Mouse (Mus musculus) CH12.LX (cell line): Measurements from ENCODE around the gene Amn. TPM values are rescaled to one million over a fixed set of nuclear protein-coding genes. Genes with fewer than 3 reads are reported as not detected.

ENCODE experiments used
- DNase-seq: peaks from one replicate; pipeline ENCODE4 v3.0.0-alpha.2; 2013; ENCODE audit errors: extremely low read depth
- H3K27ac ChIP-seq: 2 replicates; pipeline ENCODE4 v1.5.1; 2012; ENCODE audit warnings: low read depth, mild to moderate bottlenecking, control low read depth, moderate library complexity; ENCODE audit not compliant: insufficient read depth
- H3K27me3 ChIP-seq: replicated peaks from 2 replicates; pipeline ENCODE3; 2012; ENCODE audit warnings: inconsistent platforms
- H3K36me3 ChIP-seq, 2 experiments: replicated peaks in 1 of 2; 2 replicates each; pipeline versions ENCODE3 to v1.6.1; 2012; ENCODE audit warnings: inconsistent platforms in 1 of 2, low read length in 1 of 2, mild to moderate bottlenecking in 1 of 2, mixed read lengths in 1 of 2, moderate library complexity in 1 of 2; ENCODE audit not compliant: control insufficient read depth in 1 of 2, insufficient read depth in 1 of 2
- H3K4me1 ChIP-seq, 2 experiments: 2 replicates each; pipeline ENCODE4 v1.6.1; 2012; ENCODE audit warnings: inconsistent platforms in 1 of 2, moderate library complexity in 1 of 2; ENCODE audit not compliant: insufficient read depth in 2 of 2, control insufficient read depth in 1 of 2
- H3K4me2 ChIP-seq: 2 replicates; pipeline ENCODE4 v1.6.1; 2012; ENCODE audit warnings: low read depth, mild to moderate bottlenecking, control low read depth; ENCODE audit not compliant: poor library complexity, insufficient read depth, severe bottlenecking
- H3K4me3 ChIP-seq, 3 experiments: fragments of 150-350 bp in 1 of 3; sonication (generic) in 1 of 3; replicated peaks in 1 of 3; 2 replicates each; pipeline versions ENCODE3 to v1.5.1; 2011 to 2012; ENCODE audit warnings: low read depth in 2 of 3, low read length in 2 of 3, mild to moderate bottlenecking in 2 of 3, moderate library complexity in 2 of 3, control low read depth in 1 of 3, improper control_type of control experiment in 1 of 3, inconsistent platforms in 1 of 3, mixed read lengths in 1 of 3; ENCODE audit not compliant: poor library complexity in 1 of 3
- H3K79me2 ChIP-seq: replicated peaks from 2 replicates; pipeline ENCODE4 v1.6.1; 2012; ENCODE audit warnings: mild to moderate bottlenecking, moderate library complexity; ENCODE audit not compliant: control insufficient read depth, poor library complexity, insufficient read depth, severe bottlenecking; ENCODE audit errors: extremely low read depth
- H3K9ac ChIP-seq: 2 replicates; pipeline ENCODE4 v1.6.1; 2012; ENCODE audit warnings: low read depth, mild to moderate bottlenecking, control low read depth, moderate library complexity; ENCODE audit not compliant: insufficient read depth
- H3K9me3 ChIP-seq: replicated peaks from 2 replicates; pipeline ENCODE3; 2012; ENCODE audit warnings: low read length, inconsistent platforms, mixed read lengths
- BHLHE40 ChIP-seq: IDR thresholded peaks from 2 replicates; pipeline ENCODE4 v1.6.1; 2011; ENCODE audit warnings: mild to moderate bottlenecking, low read depth, low read length, improper control_type of control experiment
- CHD1 ChIP-seq: IDR thresholded peaks from 2 replicates; pipeline ENCODE4 v1.6.1; 2012; ENCODE audit warnings: low read depth, low read length, improper control_type of control experiment, inconsistent platforms
- CHD2 ChIP-seq: IDR thresholded peaks from 2 replicates; pipeline ENCODE4 v1.6.1; 2011; ENCODE audit warnings: low read length, improper control_type of control experiment
- CTCF ChIP-seq, 2 experiments: IDR thresholded peaks in 1 of 2; conservative IDR thresholded peaks in 1 of 2; 2 replicates each; pipeline ENCODE4 v1.5.1; 2011 to 2012; ENCODE audit warnings: low read depth in 2 of 2, low read length in 2 of 2, improper control_type of control experiment in 1 of 2, inconsistent platforms in 1 of 2, mild to moderate bottlenecking in 1 of 2, moderate library complexity in 1 of 2
- E2F4 ChIP-seq: IDR thresholded peaks from 2 replicates; pipeline ENCODE4 v1.6.1; 2011; ENCODE audit warnings: low read depth, low read length, improper control_type of control experiment; ENCODE audit not compliant: insufficient replicate concordance
- ELF1 ChIP-seq: IDR thresholded peaks from 2 replicates; pipeline ENCODE4 v1.6.1; 2014; ENCODE audit warnings: low read depth, mild to moderate bottlenecking, inconsistent platforms, low read length, improper control_type of control experiment
- ETS1 ChIP-seq: conservative IDR thresholded peaks from 2 replicates; pipeline ENCODE4 v1.6.1; 2012; ENCODE audit warnings: low read depth, mild to moderate bottlenecking, inconsistent platforms, low read length, improper control_type of control experiment, moderate library complexity
- GABPA ChIP-seq: IDR thresholded peaks from 2 replicates; pipeline ENCODE4 v1.6.1; 2012; ENCODE audit warnings: low read depth, low read length, improper control_type of control experiment, inconsistent platforms; ENCODE audit not compliant: insufficient replicate concordance
- HCFC1 ChIP-seq: IDR thresholded peaks from 2 replicates; pipeline ENCODE4 v1.6.1; 2012; ENCODE audit warnings: low read depth, mild to moderate bottlenecking, inconsistent platforms, low read length, improper control_type of control experiment
- JUN ChIP-seq: IDR thresholded peaks from 2 replicates; pipeline ENCODE4 v1.6.1; 2011; ENCODE audit warnings: low read depth, mild to moderate bottlenecking, low read length, improper control_type of control experiment, moderate library complexity; ENCODE audit not compliant: insufficient read depth
- MYC ChIP-seq: IDR thresholded peaks from 2 replicates; pipeline ENCODE4 v1.6.1; 2011; ENCODE audit warnings: low read depth, mild to moderate bottlenecking, improper control_type of control experiment, low read length
- NELFE ChIP-seq: IDR thresholded peaks from 2 replicates; pipeline ENCODE4 v1.6.1; 2011; ENCODE audit warnings: low read depth, low read length, improper control_type of control experiment
- PAX5 ChIP-seq: IDR thresholded peaks from 2 replicates; pipeline ENCODE4 v1.6.1; 2012; ENCODE audit warnings: low read length, inconsistent platforms, mixed read lengths
- POLR2A ChIP-seq: IDR thresholded peaks from 2 replicates; pipeline ENCODE4 v1.6.1; 2011; ENCODE audit warnings: low read depth, mild to moderate bottlenecking, improper control_type of control experiment, low read length
- POLR2AphosphoS2 ChIP-seq: IDR thresholded peaks from 2 replicates; pipeline ENCODE4 v1.6.1; 2011; ENCODE audit warnings: low read depth, low read length, improper control_type of control experiment
- RAD21 ChIP-seq: IDR thresholded peaks from 2 replicates; pipeline ENCODE4 v1.6.1; 2011; ENCODE audit warnings: low read depth, mild to moderate bottlenecking, low read length, improper control_type of control experiment, moderate library complexity
- SIN3A ChIP-seq: IDR thresholded peaks from 2 replicates; pipeline ENCODE4 v1.6.1; 2012; ENCODE audit warnings: low read length, improper control_type of control experiment, inconsistent platforms
- SMC3 ChIP-seq: IDR thresholded peaks from 2 replicates; pipeline ENCODE4 v1.6.1; 2011; ENCODE audit warnings: low read depth, low read length, improper control_type of control experiment
- TCF12 ChIP-seq: IDR thresholded peaks from 2 replicates; pipeline ENCODE4 v1.6.1; 2014; ENCODE audit warnings: low read depth, mild to moderate bottlenecking, inconsistent platforms, low read length, improper control_type of control experiment
- USF2 ChIP-seq: conservative IDR thresholded peaks from 2 replicates; pipeline ENCODE4 v1.6.1; 2011; ENCODE audit warnings: low read depth, low read length, improper control_type of control experiment
- ZC3H11A ChIP-seq: IDR thresholded peaks from 2 replicates; pipeline ENCODE4 v1.6.1; 2012; ENCODE audit warnings: low read depth, mild to moderate bottlenecking, inconsistent platforms, low read length, improper control_type of control experiment
- ZKSCAN1 ChIP-seq: IDR thresholded peaks from 2 replicates; pipeline ENCODE4 v1.6.1; 2012; ENCODE audit warnings: low read depth, inconsistent platforms, low read length, improper control_type of control experiment, borderline replicate concordance
- ZMIZ1 ChIP-seq: IDR thresholded peaks from 2 replicates; pipeline ENCODE4 v1.6.1; 2012; ENCODE audit warnings: low read depth, mild to moderate bottlenecking, inconsistent platforms, low read length, improper control_type of control experiment
- ZNF384 ChIP-seq: IDR thresholded peaks from 2 replicates; pipeline ENCODE4 v1.6.1; 2012; ENCODE audit warnings: low read depth, low read length, improper control_type of control experiment, inconsistent platforms
- dilution Hi-C: fragments of 300-500 bp; cut with MboI; formaldehyde crosslinking; loops from 2 replicates; pipeline ENCODE4 v1.14.3; 2020; ENCODE audit warnings: low sequenced_read_pairs; ENCODE audit not compliant: extremely low pct_unique_long_range_greater_than_20kb, extremely low pct_ligation_motif_present
- in situ Hi-C: fragments of 300-500 bp; cut with MboI; formaldehyde crosslinking; loops from 3 replicates; pipeline ENCODE4 v1.14.3; 2019; ENCODE audit warnings: low sequenced_read_pairs, low pct_ligation_motif_present, low pct_unique_long_range_greater_than_20kb, mixed read lengths
- polyA plus RNA-seq: library from polyadenylated mRNA; unstranded; fragments of >175 nt; gene quantifications from 2 replicates; pipeline ENCODE4 v1.2.1, GENCODE M21; 2012; ENCODE audit warnings: low read depth; ENCODE audit not compliant: insufficient read length
- total RNA-seq, 2 experiments: library from RNA; depleted of rRNA; stranded (reverse); fragments of 300-350 nt in 1 of 2; fragments of >200 nt in 1 of 2; gene quantifications; 2 replicates each; pipeline ENCODE4 v1.2.3; 2012 to 2014

The Amn gene
- total and polyA plus RNA-seq, 3 experiments = 0.55 to 0.62 (median 0.61) TPM

DNA sequence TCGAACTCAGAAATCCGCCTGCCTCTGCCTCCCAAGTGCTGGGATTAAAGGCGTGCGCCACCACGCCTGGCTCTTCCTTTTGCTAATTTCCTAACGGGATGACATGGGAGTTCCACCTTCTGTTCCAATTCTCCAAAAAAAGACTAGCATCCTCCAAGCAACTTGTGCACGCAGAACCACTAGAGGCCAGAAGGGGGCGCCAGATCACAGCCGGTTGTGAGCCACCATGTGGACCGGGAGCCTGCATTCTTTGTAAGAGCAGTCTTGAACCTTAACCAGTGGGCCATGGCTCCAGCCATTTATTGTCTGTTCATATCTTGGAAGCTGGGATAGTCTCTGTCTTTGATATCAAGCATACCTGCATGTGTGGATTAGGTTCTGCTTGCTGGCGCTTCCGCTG is 1.5 kb downstream of the Amn start (continued):
- TF ChIP-seq POLR2AphosphoS2 = no peak
- TF ChIP-seq CHD1 = no peak
- peak; percentile 68 to 95 for TF ChIP-seq CTCF (conservative IDR thresholded peaks at IDR 0.05 in 1 of 2, IDR thresholded peaks at IDR 0.05 in 1 of 2; ENCODE audit: low read depth in 2 of 2, low read length in 2 of 2)
- no peak for TF ChIP-seq JUN
- peak; percentile 53; the same call in 1 of the 2 replicates for TF ChIP-seq NELFE
- no peak for TF ChIP-seq CHD2
- TF ChIP-seq GABPA = no peak
- peak; percentile 84 for TF ChIP-seq SMC3
- no peak for TF ChIP-seq E2F4
- TF ChIP-seq USF2 = no peak
- peak; percentile 88 for TF ChIP-seq RAD21
- TF ChIP-seq TCF12 = no peak
- no peak for TF ChIP-seq BHLHE40
- peak; percentile 93 for TF ChIP-seq MYC

DNA sequence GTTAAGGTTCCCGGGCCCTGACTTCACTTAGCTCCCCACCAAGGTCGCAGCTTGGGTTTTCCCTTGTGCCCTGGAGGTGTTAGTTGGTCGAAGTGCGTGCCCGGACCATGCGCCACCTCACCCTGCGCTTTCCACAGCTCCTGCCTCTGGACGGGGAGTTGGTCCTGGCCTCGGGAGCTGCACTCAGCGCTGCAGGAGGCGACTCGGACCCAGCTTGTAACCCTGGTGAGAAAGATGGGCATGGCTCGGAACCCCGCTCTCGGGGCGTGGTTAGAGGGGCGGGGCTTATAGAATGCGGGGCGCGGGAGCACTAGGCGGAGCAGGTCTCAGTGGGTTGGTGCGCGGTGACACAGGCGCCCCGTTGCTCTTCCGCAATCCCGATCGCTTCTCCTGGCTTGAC is 3.1 kb downstream of the Amn start:
- H3K27me3 ChIP-seq = no peaks in the 10 kb centered on the region
- H3K36me3 ChIP-seq = peaks cover 33 to 56% of the 10 kb centered on the region in 2 experiments
- no peak overlapping the region for H3K27ac ChIP-seq
- H3K4me1 ChIP-seq = peaks cover 4 to 9% of the 10 kb centered on the region in 2 experiments; a peak in 2 of 4 replicates
- peaks cover 10% of the 10 kb centered on the region for H3K9me3 ChIP-seq
- DNase-seq = no peak
- H3K4me3 ChIP-seq = no peak overlapping the region
- no peak overlapping the region for H3K9ac ChIP-seq
- no peak overlapping the region for H3K4me2 ChIP-seq
- dilution Hi-C loops = no loop called here
- H3K79me2 ChIP-seq = no peaks in the 10 kb centered on the region
- no peak for TF ChIP-seq CTCF (conservative IDR thresholded peaks at IDR 0.05 in 1 of 2, IDR thresholded peaks at IDR 0.05 in 1 of 2; ENCODE audit: low read depth in 2 of 2, low read length in 2 of 2)
- no peak for TF ChIP-seq ZMIZ1
- TF ChIP-seq POLR2AphosphoS2 = no peak
- TF ChIP-seq, all 38 proteins: peak for 0
- in situ Hi-C loops = loop anchor here (10.0 kb wide), 1 partner anchor 141 kb away; the partner anchor contains the start of gene Exoc3l4

DNA sequence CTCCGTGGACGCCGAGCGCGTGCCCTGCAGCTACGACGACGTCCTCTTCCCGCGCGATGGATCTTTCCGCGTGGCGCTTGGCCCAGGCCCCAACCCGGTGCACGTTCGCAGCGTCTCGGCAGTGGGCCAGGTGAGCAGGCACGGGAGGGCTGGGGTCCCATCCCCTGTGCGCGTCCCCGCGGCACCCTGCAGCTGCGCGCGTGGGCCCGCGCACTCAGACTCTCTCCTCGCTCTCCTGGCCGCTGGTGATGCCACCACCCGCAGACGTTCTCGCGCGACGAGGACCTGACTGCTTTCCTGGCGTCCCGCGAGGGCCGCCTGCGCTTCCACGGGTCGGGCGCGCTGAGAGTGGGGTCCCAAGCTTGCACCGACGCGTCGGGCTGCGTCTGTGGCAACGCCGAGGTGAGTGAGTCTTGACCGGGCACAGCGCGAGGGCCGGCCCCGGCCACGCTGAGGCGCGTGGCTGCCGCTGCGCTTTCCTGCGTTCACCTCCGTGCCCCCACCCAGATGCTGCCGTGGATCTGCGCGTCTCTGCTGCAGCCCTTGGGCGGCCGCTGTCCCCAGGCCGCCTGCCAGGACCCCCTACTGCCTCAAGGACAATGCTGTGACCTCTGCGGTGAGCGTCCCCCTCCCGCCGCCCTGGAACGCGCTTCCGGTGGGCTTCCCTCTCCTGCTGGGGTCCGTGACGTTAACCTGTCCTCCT is 3.7 kb downstream of the Amn start:
- Histone ChIP-seq H3K4me1 (peaks cover 3 to 4% of the 10 kb centered on the region in 2 experiments; a peak in 1 of 4 replicates), H3K27ac (no peak overlapping the region), H3K4me3 (no peak overlapping the region), H3K9ac (no peak overlapping the region), H3K9me3 (peaks cover 13% of the 10 kb centered on the region), H3K36me3 (peaks cover 33 to 52% of the 10 kb centered on the region in 2 experiments), H3K4me2 (no peak overlapping the region), H3K27me3 (no peaks in the 10 kb centered on the region), H3K79me2 (no peaks in the 10 kb centered on the region)
- DNase-seq = no peak
- no peak for TF ChIP-seq ZMIZ1
- no peak for TF ChIP-seq CHD1
- TF ChIP-seq ELF1 = no peak
- TF ChIP-seq ZKSCAN1 = no peak
- no peak for TF ChIP-seq HCFC1
- TF ChIP-seq SIN3A = no peak
- TF ChIP-seq ETS1 = no peak
- TF ChIP-seq ZC3H11A = no peak
- no peak for TF ChIP-seq POLR2AphosphoS2
- TF ChIP-seq PAX5 = no peak
- no peak for TF ChIP-seq GABPA
- no peak for TF ChIP-seq ZNF384
- no peak for TF ChIP-seq POLR2A
- TF ChIP-seq NELFE = no peak
- dilution Hi-C loops (no loop called here), in situ Hi-C loops (loop anchor here (10.0 kb wide), 1 partner anchor 140 kb away; the partner anchor contains the start of gene Exoc3l4)
